Mouse (Mus musculus) embryonic facial prominence, embryonic 11.5 days (tissue): Measurements from ENCODE around the gene Wdr83. TPM values are rescaled to one million over a fixed set of nuclear protein-coding genes. Genes with fewer than 3 reads are reported as not detected.
"Not testable (repeated sequence)": the region's sequence is repeated elsewhere in the genome, so short reads cannot be mapped to it uniquely, and the experiment has no call there.

ENCODE experiments used
- ATAC-seq: fragments of 200-750 bp; cut with Nextera tagmentation; replicated peaks from 2 replicates; pipeline ENCODE4 v1.8.0; 2017; ENCODE audit warnings: low read depth; ENCODE audit not compliant: insufficient number of reproducible peaks, low FRiP score, low TSS enrichment
- DNase-seq: peaks from one replicate; pipeline ENCODE4 v3.0.0-alpha.2; 2015; ENCODE audit warnings: low spot score
- H3K27ac ChIP-seq: fragments of 300-500 bp; sonication (generic); replicated peaks from 2 replicates; pipeline ENCODE4 v1.5.1; 2014; ENCODE audit warnings: mild to moderate bottlenecking, low read depth, low read length, control low read depth
- H3K27me3 ChIP-seq: fragments of 300-500 bp; sonication (generic); 2 replicates; pipeline ENCODE4 v1.6.1; 2014; ENCODE audit warnings: mild to moderate bottlenecking, low read length, moderate library complexity, mixed read lengths; ENCODE audit not compliant: control insufficient read depth, insufficient read depth
- H3K36me3 ChIP-seq: fragments of 300-500 bp; sonication (generic); replicated peaks from 2 replicates; pipeline ENCODE4 v1.6.1; 2014; ENCODE audit warnings: low read depth, mild to moderate bottlenecking, low read length, moderate library complexity, mixed read lengths; ENCODE audit not compliant: control insufficient read depth, insufficient read depth
- H3K4me1 ChIP-seq: fragments of 300-500 bp; sonication (generic); 2 replicates; pipeline ENCODE4 v1.6.1; 2014; ENCODE audit warnings: low read length, mixed read lengths; ENCODE audit not compliant: control insufficient read depth, insufficient read depth
- H3K4me2 ChIP-seq: fragments of 300-500 bp; sonication (generic); 2 replicates; pipeline ENCODE4 v1.6.1; 2014; ENCODE audit warnings: low read depth, mild to moderate bottlenecking, control low read depth, low read length, moderate library complexity
- H3K4me3 ChIP-seq: fragments of 300-500 bp; sonication (generic); 2 replicates; pipeline ENCODE4 v1.5.1; 2014; ENCODE audit warnings: low read depth, low read length, control low read depth
- H3K9ac ChIP-seq: fragments of 300-500 bp; sonication (generic); replicated peaks from 2 replicates; pipeline ENCODE4 v1.6.1; 2014; ENCODE audit warnings: mild to moderate bottlenecking, control low read depth, low read length
- H3K9me3 ChIP-seq: fragments of 300-500 bp; sonication (generic); replicated peaks from 2 replicates; pipeline ENCODE4 v1.6.1; 2016; ENCODE audit warnings: mild to moderate bottlenecking, low read length, inconsistent platforms, mixed read lengths; ENCODE audit not compliant: control insufficient read depth
- WGBS: fragments of 180-500 bp; shearing (Covaris S2); extraction: QIAGEN DNeasy Blood & Tissue Kit; methylation state at CpG from one replicate; pipeline ENCODE4 v1.1.7; 2014; 5-methylcytosine and 5-hydroxymethylcytosine counted together
- polyA plus RNA-seq: library from polyadenylated mRNA; unstranded; fragments of >200 nt; fragmentation: Nextera tagmentation; extraction: Ambion mirVana; gene quantifications from 2 replicates; pipeline ENCODE4 v1.2.1, GENCODE M21; 2014

Gene Wdr83
- 48.6 and 52.2 TPM in 2 replicates for polyA plus RNA-seq

GRCm38 (mm10) chr8:85081216-85081555 is at the start of gene Wdr83:
Wdr83 (minus strand) TSS chr8:85081306.
- H3K27ac ChIP-seq = no peak within 1 kb of the TSS
- H3K4me2 ChIP-seq = peak within 1 kb of the TSS; percentile 85
- DNase-seq (peak; percentile 65), ATAC-seq (peak; percentile 40)
- H3K36me3 ChIP-seq = no peaks in the 10 kb centered on the region
- WGBS = under 1% methylated on average over 9 of the region's 9 CpGs
- H3K9ac ChIP-seq = peak within 1 kb of the TSS; percentile 89
- H3K4me1 ChIP-seq = no peaks in the 10 kb centered on the region; the same call in 1 of the 2 replicates
- peak within 1 kb of the TSS; percentile 90 for H3K4me3 ChIP-seq
- H3K27me3 ChIP-seq = no peaks in the 10 kb centered on the region
- no peaks in the 10 kb centered on the region for H3K9me3 ChIP-seq

- H3K9ac ChIP-seq = no peak overlapping the region
- no peak overlapping the region for H3K4me3 ChIP-seq
- H3K27ac ChIP-seq = no peak overlapping the region
- no peak for ATAC-seq
- H3K36me3 ChIP-seq = no peaks in the 10 kb centered on the region
- WGBS = 89% methylated on average over 8 of the region's 8 CpGs
- no peaks in the 10 kb centered on the region for H3K4me1 ChIP-seq
- no peak overlapping the region for H3K4me2 ChIP-seq
- H3K27me3 ChIP-seq = no peaks in the 10 kb centered on the region
- DNase-seq = no peak
- H3K9me3 ChIP-seq = no peaks in the 10 kb centered on the region
These were observed 42.6 kb upstream of the Wdr83 start for GRCm38 (mm10) chr8:85123691-85124090.

- Histone ChIP-seq H3K4me3 (no peak within 1 kb of the TSS), H3K27ac (no peak within 1 kb of the TSS), H3K4me2 (no peak within 1 kb of the TSS), H3K27me3 (no peaks in the 10 kb centered on the region), H3K9me3 (no peaks in the 10 kb centered on the region), H3K9ac (no peak within 1 kb of the TSS), H3K36me3 (no peaks in the 10 kb centered on the region), H3K4me1 (no peaks in the 10 kb centered on the region)
- 80% methylated on average over 3 of the region's 3 CpGs for WGBS
- ATAC-seq = no peak
- DNase-seq = no peak
These were observed 41.9 kb upstream of the Wdr83 start, which contains the start of gene Zfp791 for GRCm38 (mm10) chr8:85122995-85123394. Zfp791 (minus strand) TSS chr8:85123095.

GRCm38 (mm10) chr8:85120251-85120650 is 39.1 kb upstream of the Wdr83 start:
- H3K36me3 ChIP-seq, ATAC-seq, H3K4me3 ChIP-seq, DNase-seq, H3K4me2 ChIP-seq, H3K9me3 ChIP-seq, H3K4me1 ChIP-seq, H3K27ac ChIP-seq, H3K9ac ChIP-seq, H3K27me3 ChIP-seq: not testable (repeated sequence)
- whole genome bisulfite sequencing = 86% methylated on average over 5 of the region's 5 CpGs

- ATAC-seq (peak; percentile 87), DNase-seq (peak; percentile 93)
- peak overlapping the region; percentile 61 for H3K4me2 ChIP-seq
- H3K27ac ChIP-seq = no peak overlapping the region
- no peaks in the 10 kb centered on the region for H3K4me1 ChIP-seq
- no peaks in the 10 kb centered on the region for H3K36me3 ChIP-seq
- peak overlapping the region; percentile 38 for H3K4me3 ChIP-seq
- H3K9ac ChIP-seq = peak overlapping the region; percentile 63
- 6% methylated on average over 37 of the region's 37 CpGs for WGBS
- H3K27me3 ChIP-seq = no peaks in the 10 kb centered on the region
- no peaks in the 10 kb centered on the region for H3K9me3 ChIP-seq
These were observed 38.2 kb upstream of the Wdr83 start for GRCm38 (mm10) chr8:85119052-85119981.

- DNase-seq (no peak), ATAC-seq (no peak)
- H3K4me3 ChIP-seq = no peak overlapping the region
- no peaks in the 10 kb centered on the region for H3K27me3 ChIP-seq
- no peaks in the 10 kb centered on the region for H3K4me1 ChIP-seq
- no peaks in the 10 kb centered on the region for H3K9me3 ChIP-seq
- WGBS = 89% methylated on average over 7 of the region's 7 CpGs
- H3K4me2 ChIP-seq = no peak overlapping the region
- H3K9ac ChIP-seq = no peak overlapping the region
- H3K27ac ChIP-seq = no peak overlapping the region
- H3K36me3 ChIP-seq = no peaks in the 10 kb centered on the region
These were observed 35.9 kb upstream of the Wdr83 start for GRCm38 (mm10) chr8:85116984-85117383.

- Histone ChIP-seq H3K4me2 (no peak overlapping the region), H3K27ac (no peak overlapping the region), H3K27me3 (no peaks in the 10 kb centered on the region), H3K9me3 (no peaks in the 10 kb centered on the region), H3K4me1 (no peaks in the 10 kb centered on the region), H3K9ac (no peak overlapping the region), H3K36me3 (no peaks in the 10 kb centered on the region; the same call in 1 of the 2 replicates), H3K4me3 (no peak overlapping the region)
- WGBS = 74% methylated on average over 4 of the region's 4 CpGs
- DNase-seq (no peak), ATAC-seq (no peak)
These were observed 34.4 kb upstream of the Wdr83 start for GRCm38 (mm10) chr8:85115501-85115900.

- Histone ChIP-seq H3K4me1 (no peaks in the 10 kb centered on the region), H3K27ac (no peak overlapping the region), H3K9me3 (no peaks in the 10 kb centered on the region), H3K36me3 (peaks cover 6% of the 10 kb centered on the region; the same call in 1 of the 2 replicates), H3K27me3 (no peaks in the 10 kb centered on the region), H3K4me2 (no peak overlapping the region), H3K4me3 (no peak overlapping the region), H3K9ac (no peak overlapping the region)
- ATAC-seq (no peak), DNase-seq (no peak)
- WGBS = 94% methylated on average over 10 of the region's 10 CpGs
These were observed 32.1 kb upstream of the Wdr83 start for GRCm38 (mm10) chr8:85113241-85113640.
